Mouse (Mus musculus) hindbrain, embryonic 13.5 days (tissue): Measurements from ENCODE around the gene Lsm8. TPM values are rescaled to one million over a fixed set of nuclear protein-coding genes. Genes with fewer than 3 reads are reported as not detected.

Experiments
- ATAC-seq: fragments of 200-750 bp; cut with Nextera tagmentation; 2 replicates; pipeline ENCODE4 v1.8.0; 2017; ENCODE audit warnings: moderate TSS enrichment; ENCODE audit not compliant: low FRiP score
- H3K27ac ChIP-seq: fragments of 300-500 bp; sonication (generic); 2 replicates; pipeline ENCODE4 v1.5.1; 2015; ENCODE audit warnings: inconsistent platforms, mild to moderate bottlenecking, moderate library complexity
- H3K27me3 ChIP-seq: fragments of 300-500 bp; sonication (generic); 2 replicates; pipeline ENCODE4 v1.6.1; 2015; ENCODE audit warnings: mild to moderate bottlenecking, inconsistent platforms
- H3K36me3 ChIP-seq: fragments of 300-500 bp; sonication (generic); 2 replicates; pipeline ENCODE4 v1.6.1; 2015; ENCODE audit warnings: mild to moderate bottlenecking, inconsistent platforms
- H3K4me1 ChIP-seq: fragments of 300-500 bp; sonication (generic); replicated peaks from 2 replicates; pipeline ENCODE4 v1.6.1; 2015; ENCODE audit warnings: inconsistent platforms
- H3K4me2 ChIP-seq: fragments of 300-500 bp; sonication (generic); 2 replicates; pipeline ENCODE4 v1.6.1; 2015; ENCODE audit warnings: inconsistent platforms, mild to moderate bottlenecking, moderate library complexity
- H3K4me3 ChIP-seq: fragments of 300-500 bp; sonication (generic); 2 replicates; pipeline ENCODE4 v1.5.1; 2015; ENCODE audit warnings: mild to moderate bottlenecking, inconsistent platforms
- H3K9ac ChIP-seq: fragments of 300-500 bp; sonication (generic); 2 replicates; pipeline ENCODE4 v1.6.1; 2015; ENCODE audit warnings: mild to moderate bottlenecking, inconsistent platforms
- H3K9me3 ChIP-seq: fragments of 300-500 bp; sonication (generic); 2 replicates; pipeline ENCODE4 v1.6.1; 2016; ENCODE audit warnings: inconsistent platforms
- WGBS: fragments of 180-500 bp; shearing (Covaris S2); methylation state at CpG from one replicate; pipeline ENCODE4 v1.1.7; 2015; 5-methylcytosine and 5-hydroxymethylcytosine counted together
- polyA plus RNA-seq: library from polyadenylated mRNA; unstranded; fragments of >200 nt; fragmentation: Nextera tagmentation; extraction: Ambion mirVana; gene quantifications from 2 replicates; pipeline ENCODE4 v1.2.1, GENCODE M21; 2015

Gene Lsm8
- polyA plus RNA-seq, 1 experiment from 2014 or later, result 139 TPM

DNA sequence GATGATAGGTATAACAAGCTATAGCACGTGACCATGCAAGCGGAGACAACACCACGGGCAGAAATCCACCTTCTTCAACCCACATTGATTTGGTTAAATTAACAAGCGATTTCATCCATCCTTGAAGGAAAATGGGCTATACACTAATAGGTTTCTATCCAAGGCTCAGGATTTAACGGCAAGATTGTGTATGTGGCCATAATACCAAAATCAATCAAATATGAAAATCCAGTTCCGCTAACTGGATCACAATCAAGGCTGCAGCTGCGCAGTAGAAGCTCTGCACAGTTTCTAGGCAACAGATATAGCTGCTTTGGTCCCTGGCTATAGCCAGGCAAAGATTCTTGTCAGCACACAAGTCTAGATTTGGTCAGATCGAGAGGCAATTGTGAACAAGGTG, 17.6 kb downstream of the Lsm8 start, which contains the start of gene Ankrd7:
Ankrd7 (plus strand) TSS at position 301 of the 400 bp plus-strand sequence.
- no peaks in the 10 kb centered on the region for H3K27me3 ChIP-seq
- no peak within 1 kb of the TSS for H3K27ac ChIP-seq
- no peaks in the 10 kb centered on the region for H3K4me1 ChIP-seq
- WGBS, result 93% methylated on average over 8 of the region's 8 CpGs
- no peak within 1 kb of the TSS for H3K9ac ChIP-seq
- H3K4me2 ChIP-seq, result no peak within 1 kb of the TSS
- no peak for ATAC-seq
- no peak within 1 kb of the TSS for H3K4me3 ChIP-seq
- H3K9me3 ChIP-seq, result no peaks in the 10 kb centered on the region
- H3K36me3 ChIP-seq, result no peaks in the 10 kb centered on the region

DNA sequence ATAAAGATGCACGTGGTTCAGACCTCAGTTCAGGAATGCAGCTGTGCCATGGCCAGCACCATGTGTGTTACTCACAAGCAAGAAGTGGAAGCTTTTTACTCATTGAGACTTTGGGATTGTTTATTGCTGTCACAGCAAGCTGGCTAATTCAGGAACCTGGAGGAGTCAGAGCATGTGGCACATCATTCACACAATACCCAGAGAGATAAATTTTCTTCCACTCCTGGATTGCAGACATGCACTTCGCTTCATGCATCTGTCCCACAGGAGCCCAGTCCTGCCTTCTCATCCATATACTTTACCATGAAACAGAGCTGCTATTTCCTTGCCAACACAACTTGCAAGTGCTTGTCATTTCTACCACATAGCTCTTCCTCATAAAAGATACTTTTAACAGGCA, 40.7 kb downstream of the Lsm8 start:
- no peak overlapping the region for H3K4me2 ChIP-seq
- no peak overlapping the region for H3K27ac ChIP-seq
- H3K27me3 ChIP-seq, result no peaks in the 10 kb centered on the region
- no peak overlapping the region for H3K4me3 ChIP-seq
- H3K4me1 ChIP-seq, result no peaks in the 10 kb centered on the region
- WGBS, result 81% methylated on average over 2 of the region's 2 CpGs
- no peak for ATAC-seq
- H3K9me3 ChIP-seq, result no peaks in the 10 kb centered on the region
- H3K9ac ChIP-seq, result no peak overlapping the region
- no peaks in the 10 kb centered on the region for H3K36me3 ChIP-seq

DNA sequence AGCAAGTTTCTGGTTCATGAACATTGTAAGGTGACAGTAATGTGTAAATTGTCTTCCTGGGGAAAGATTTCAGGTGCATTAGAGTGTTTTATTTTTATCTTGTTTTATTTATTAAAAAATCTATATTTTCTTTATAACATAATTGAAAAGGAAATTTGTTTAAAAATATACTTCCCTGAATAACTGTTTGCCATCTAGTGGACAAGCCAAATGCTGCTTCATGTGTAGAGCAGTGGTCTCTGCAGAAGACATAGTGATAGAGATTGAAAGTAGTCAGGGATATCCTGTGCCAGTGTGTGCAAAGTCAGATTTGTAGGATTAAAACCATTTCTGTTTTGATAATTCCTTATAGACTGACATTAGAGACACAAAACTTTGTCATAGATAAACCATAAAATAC, 45.8 kb downstream of the Lsm8 start:
- Histone ChIP-seq H3K9ac (no peak overlapping the region), H3K36me3 (no peaks in the 10 kb centered on the region), H3K4me1 (no peaks in the 10 kb centered on the region), H3K4me3 (no peak overlapping the region), H3K4me2 (no peak overlapping the region), H3K27ac (no peak overlapping the region), H3K9me3 (no peaks in the 10 kb centered on the region), H3K27me3 (no peaks in the 10 kb centered on the region)
- no peak for ATAC-seq

Other genes starting within 250 kb of the Lsm8 start
- 0.17 TPM in 1 of 2 replicates, not detected in the other for gene Ankrd7, start 17.7 kb downstream of the Lsm8 start, polyA plus RNA-seq